ENCODE assay signal across 22 mouse cellular contexts in genomic region chr17:84736719-84737118, GRCm38 (mm10). TPM values are rescaled to one million over a fixed set of nuclear protein-coding genes. Genes with fewer than 3 reads are reported as not detected.
DNase-seq lines count a peak whose midpoint lies in the region; ATAC-seq lines count a peak whose summit lies in the region.
"Had no signal": no experiment of that assay in that cellular context is flagged by ENCODE, and none has a peak within 500 bp of the region (broad histone marks: within the 10 kb centered on the region; RNA-seq: fewer than 3 reads in every experiment).

No protein-coding gene starts in this region.

- no peaks in the 10 kb centered on the region for H3K4me1 ChIP-seq in hindbrain, embryonic 10.5 days (replicated peaks)
- H3K4me1 ChIP-seq in hindbrain, embryonic 12.5 days: no peaks in the 10 kb centered on the region
- H3K4me1 ChIP-seq in embryonic facial prominence, embryonic 10.5 days: peaks cover 26% of the 10 kb centered on the region
- H3K4me1 ChIP-seq in limb, embryonic 10.5 days: peaks cover 28% of the 10 kb centered on the region
- H3K4me1 ChIP-seq: heart, embryonic 10.5 days; kidney, embryonic 15.5 days had no signal

- H3K9ac ChIP-seq in hindbrain, embryonic 12.5 days: no peak overlapping the region
- H3K9ac ChIP-seq: forebrain, postnatal 0 days; hindbrain, embryonic 14.5 days; kidney, embryonic 15.5 days; limb, embryonic 12.5 days; midbrain, embryonic 13.5 days had no signal

- peaks cover 42% of the 10 kb centered on the region for H3K36me3 ChIP-seq in hindbrain, embryonic 10.5 days
- no peaks in the 10 kb centered on the region for H3K36me3 ChIP-seq in hindbrain, embryonic 12.5 days
- peaks cover 45% of the 10 kb centered on the region for H3K36me3 ChIP-seq in embryonic facial prominence, embryonic 10.5 days (replicated peaks)
- peaks cover 32% of the 10 kb centered on the region for H3K36me3 ChIP-seq in limb, embryonic 10.5 days

- no peaks in the 10 kb centered on the region for H3K27me3 ChIP-seq in hindbrain, embryonic 10.5 days (ENCODE audit: insufficient read depth, poor library complexity, severe bottlenecking)
- H3K27me3 ChIP-seq in hindbrain, embryonic 12.5 days: no peaks in the 10 kb centered on the region
- no peaks in the 10 kb centered on the region for H3K27me3 ChIP-seq in embryonic facial prominence, embryonic 10.5 days (replicated peaks; ENCODE audit: low read depth, poor library complexity, severe bottlenecking)
- H3K27me3 ChIP-seq in limb, embryonic 10.5 days (ENCODE audit: low read depth, poor library complexity, severe bottlenecking): no peaks in the 10 kb centered on the region
- H3K27me3 ChIP-seq: kidney, embryonic 15.5 days; limb, embryonic 12.5 days; midbrain, embryonic 13.5 days; Patski had no signal

- no peak overlapping the region for H3K4me3 ChIP-seq in hindbrain, embryonic 10.5 days
- no peak overlapping the region for H3K4me3 ChIP-seq in hindbrain, embryonic 12.5 days
- H3K4me3 ChIP-seq in embryonic facial prominence, embryonic 10.5 days: no peak overlapping the region
- no peak overlapping the region for H3K4me3 ChIP-seq in limb, embryonic 10.5 days
- H3K4me3 ChIP-seq: heart, embryonic 10.5 days; kidney, embryonic 15.5 days; limb, embryonic 12.5 days; midbrain, embryonic 13.5 days had no signal

- ATAC-seq in hindbrain, embryonic 12.5 days (ENCODE audit: low FRiP score): no peak
- ATAC-seq: forebrain, postnatal 0 days; intestine, embryonic 16.5 days; midbrain, embryonic 13.5 days; Patski had no signal

- DNase-seq in hindbrain, embryonic 10.5 days (ENCODE audit: low spot score): peak; percentile 18
- peak; percentile 56 for DNase-seq in R1 (ENCODE audit: low read depth, low spot score)
- DNase-seq in embryonic facial prominence, embryonic 10.5 days (ENCODE audit: low spot score): peak; percentile 57
- DNase-seq in limb, embryonic 10.5 days (ENCODE audit: low spot score): peak; percentile 42
- DNase-seq in cerebellum, postnatal 14 days: no peak
- DNase-seq in adrenal gland, postnatal 25 days: no peak
- no peak for DNase-seq in adrenal gland, postnatal 4 days (ENCODE audit: low spot score in 2 of 2)
- DNase-seq: cerebellum, postnatal 36 days; forebrain, postnatal 0 days; gastrocnemius, postnatal 10 days; heart, postnatal 10 days; lung, postnatal 4 days; thymus, postnatal 4 days had no signal

- no peak overlapping the region for H3K4me2 ChIP-seq in hindbrain, embryonic 12.5 days (replicated peaks)
- H3K4me2 ChIP-seq: hindbrain, embryonic 14.5 days; kidney, embryonic 15.5 days; limb, embryonic 12.5 days; midbrain, embryonic 13.5 days had no signal

- no peaks in the 10 kb centered on the region for H3K9me3 ChIP-seq in hindbrain, embryonic 10.5 days
- no peaks in the 10 kb centered on the region for H3K9me3 ChIP-seq in hindbrain, embryonic 12.5 days (replicated peaks)
- H3K9me3 ChIP-seq in embryonic facial prominence, embryonic 10.5 days: no peaks in the 10 kb centered on the region
- H3K9me3 ChIP-seq in limb, embryonic 10.5 days (replicated peaks): no peaks in the 10 kb centered on the region
- H3K9me3 ChIP-seq: heart, embryonic 10.5 days; kidney, embryonic 15.5 days; limb, embryonic 12.5 days; midbrain, embryonic 13.5 days had no signal

- WGBS in hindbrain, embryonic 10.5 days: 68% methylated on average over 9 of the region's 9 CpGs
- WGBS in hindbrain, embryonic 12.5 days: 69% methylated on average over 9 of the region's 9 CpGs
- 37% methylated on average over 9 of the region's 9 CpGs for WGBS in embryonic facial prominence, embryonic 10.5 days
- 21% methylated on average over 9 of the region's 9 CpGs for WGBS in limb, embryonic 10.5 days

- no peak overlapping the region for H3K27ac ChIP-seq in hindbrain, embryonic 10.5 days
- no peak overlapping the region for H3K27ac ChIP-seq in hindbrain, embryonic 12.5 days
- peak overlapping the region; percentile 82 for H3K27ac ChIP-seq in embryonic facial prominence, embryonic 10.5 days (replicated peaks)
- H3K27ac ChIP-seq in limb, embryonic 10.5 days: peak overlapping the region; percentile 75
- H3K27ac ChIP-seq: heart, embryonic 10.5 days; hindbrain, embryonic 14.5 days; kidney, embryonic 15.5 days; limb, embryonic 12.5 days; midbrain, embryonic 13.5 days had no signal

RNA-seq across cellular contexts. Expression of gene Lrpprc, which starts 53.9 kb away (rescaled TPM):
- 45.1 and 49.6 TPM in 2 replicates for polyA plus RNA-seq in hindbrain, embryonic 10.5 days (2016; fragmentation: Nextera tagmentation; extraction: Ambion mirVana)
- polyA plus RNA-seq in hindbrain, embryonic 12.5 days (2016; fragmentation: Nextera tagmentation; extraction: Ambion mirVana): 52.0 and 52.3 TPM in 2 replicates
- 56.7 and 58.0 TPM in 2 replicates for polyA plus RNA-seq in embryonic facial prominence, embryonic 10.5 days (2016; fragmentation: Nextera tagmentation; extraction: Ambion mirVana)
- polyA plus RNA-seq in limb, embryonic 10.5 days (2016; fragmentation: Nextera tagmentation; extraction: Ambion mirVana): 60.2 and 61.1 TPM in 2 replicates
- total RNA-seq in adrenal gland, postnatal 25 days (2021): 75.1 and 80.6 TPM in 2 replicates
- 10 to 100 TPM; 72.0 to 75.0 TPM for total RNA-seq in adrenal gland, postnatal 4 days (2021)

RNA-seq across cellular contexts. Expression of gene Abcg5, which starts 53.9 kb away (rescaled TPM):
- 2.6 and 3.2 TPM in 2 replicates for polyA plus RNA-seq in hindbrain, embryonic 10.5 days (2016; fragmentation: Nextera tagmentation; extraction: Ambion mirVana)
- 3.8 and 5.8 TPM in 2 replicates for polyA plus RNA-seq in hindbrain, embryonic 12.5 days (2016; fragmentation: Nextera tagmentation; extraction: Ambion mirVana)
- polyA plus RNA-seq in embryonic facial prominence, embryonic 10.5 days (2016; fragmentation: Nextera tagmentation; extraction: Ambion mirVana): 1.3 and 1.6 TPM in 2 replicates
- polyA plus RNA-seq in limb, embryonic 10.5 days (2016; fragmentation: Nextera tagmentation; extraction: Ambion mirVana): 0.97 and 1.1 TPM in 2 replicates
- 0.12 and 1.3 TPM in 2 replicates for total RNA-seq in adrenal gland, postnatal 25 days (2021)
- 1 to 10 TPM in 1 of 2 experiments, under 1 TPM in 1; 0.64 to 4.5 TPM for total RNA-seq in adrenal gland, postnatal 4 days (2021)
- total RNA-seq: gastrocnemius, postnatal 10 days; heart, postnatal 10 days; neutrophil, adult 5-6 weeks had no signal
- polyA plus RNA-seq: Patski had no signal

Comparison
In these comparisons a context has a peak if more than half of its experiments do, and no peak if none do; other contexts are left out.
1. DNase-seq: peak in hindbrain, embryonic 10.5 days (single experiment), R1 (single experiment), embryonic facial prominence, embryonic 10.5 days (single experiment) and limb, embryonic 10.5 days (single experiment); none in cerebellum, postnatal 14 days (0 of 2), adrenal gland, postnatal 25 days (single experiment) and adrenal gland, postnatal 4 days (0 of 2).
2. H3K27ac ChIP-seq: peak in embryonic facial prominence, embryonic 10.5 days (single experiment) and limb, embryonic 10.5 days (single experiment); none in hindbrain, embryonic 10.5 days (single experiment) and hindbrain, embryonic 12.5 days (single experiment).